Mouse (Mus musculus) olfactory bulb, adult 2 months (tissue): ENCODE measurements around the gene Gnb4.

Source experiments
- CTCF ChIP-seq: fragments of 200-500 bp; IDR thresholded peaks from 2 replicates; pipeline ENCODE4 v1.5.1; 2012; ENCODE audit warnings: low read depth, mild to moderate bottlenecking, low read length, moderate library complexity; ENCODE audit not compliant: insufficient read depth
- POLR2A ChIP-seq: fragments of 200-500 bp; IDR thresholded peaks from 2 replicates; pipeline ENCODE4 v1.6.1; 2012; ENCODE audit warnings: mild to moderate bottlenecking, low read depth, low read length, moderate library complexity; ENCODE audit not compliant: insufficient read depth

- TF ChIP-seq CTCF (no peak), POLR2A (no peak)
Observed at GRCm38 (mm10) chr3:32609233-32609632, 7.2 kb downstream of the Gnb4 start.
